Mouse (Mus musculus): Measurements from ENCODE around the gene Tmem232. TPM values are rescaled to one million over a fixed set of nuclear protein-coding genes. Genes with fewer than 3 reads are reported as not detected.
"Not testable (repeated sequence)": the region's sequence is repeated elsewhere in the genome, so short reads cannot be mapped to it uniquely, and the experiment has no call there.

The Tmem232 gene
- polyA plus RNA-seq, 1 experiment from 2014 or later = not detected

- no peak overlapping the region for H3K9ac ChIP-seq (ENCODE audit: low read length)
Measured at GRCm38 (mm10) chr17:65243716-65244115, 296.9 kb downstream of the Tmem232 start.

GRCm38 (mm10) chr17:65225347-65225916, 315.1 kb downstream of the Tmem232 start:
- Histone ChIP-seq H3K4me3 (ENCODE audit: low read depth, low read length) (no peak overlapping the region), H3K9me3 (ENCODE audit: control insufficient read depth, low read length) (no peaks in the 10 kb centered on the region), H3K9ac (ENCODE audit: low read length) (no peak overlapping the region), H3K27me3 (ENCODE audit: control insufficient read depth, insufficient read depth, low read length) (no peaks in the 10 kb centered on the region), H3K4me2 (ENCODE audit: low read depth, low read length, severe bottlenecking) (no peak overlapping the region), H3K4me1 (replicated peaks; ENCODE audit: control insufficient read depth, insufficient read depth, low read length) (no peaks in the 10 kb centered on the region; the same call in 1 of the 2 replicates), H3K36me3 (ENCODE audit: control insufficient read depth, insufficient read depth, low read length) (no peaks in the 10 kb centered on the region), H3K27ac (ENCODE audit: low read depth, low read length) (no peak overlapping the region)
- peak; percentile 42; the same call in 1 of the 2 replicates for ATAC-seq (replicated peaks; ENCODE audit: low FRiP score)
- no peak for DNase-seq (ENCODE audit: low spot score)
- 44% methylated on average over 6 of the region's 6 CpGs for WGBS

More at GRCm38 (mm10) chr17:65243716-65244115, 296.9 kb downstream of the Tmem232 start:
- ATAC-seq (replicated peaks; ENCODE audit: low FRiP score) (no peak), DNase-seq (ENCODE audit: low spot score) (no peak)
- 79% methylated on average over 5 of the region's 5 CpGs for WGBS
- H3K9me3 ChIP-seq (ENCODE audit: control insufficient read depth, low read length) = no peaks in the 10 kb centered on the region
- H3K4me2 ChIP-seq (ENCODE audit: low read depth, low read length, severe bottlenecking) = no peak overlapping the region
- H3K36me3 ChIP-seq (ENCODE audit: control insufficient read depth, insufficient read depth, low read length) = no peaks in the 10 kb centered on the region
- no peaks in the 10 kb centered on the region for H3K27me3 ChIP-seq (ENCODE audit: control insufficient read depth, insufficient read depth, low read length)
- H3K4me3 ChIP-seq (ENCODE audit: low read depth, low read length) = no peak overlapping the region
- H3K27ac ChIP-seq (ENCODE audit: low read depth, low read length) = no peak overlapping the region
- H3K4me1 ChIP-seq (replicated peaks; ENCODE audit: control insufficient read depth, insufficient read depth, low read length) = no peaks in the 10 kb centered on the region

- DNase-seq (ENCODE audit: low spot score); H3K27me3 ChIP-seq (ENCODE audit: control insufficient read depth, insufficient read depth, low read length); H3K9ac ChIP-seq (ENCODE audit: low read length); H3K4me1 ChIP-seq (replicated peaks; ENCODE audit: control insufficient read depth, insufficient read depth, low read length); H3K4me2 ChIP-seq (ENCODE audit: low read depth, low read length, severe bottlenecking); H3K27ac ChIP-seq (ENCODE audit: low read depth, low read length); H3K4me3 ChIP-seq (ENCODE audit: low read depth, low read length); H3K9me3 ChIP-seq (ENCODE audit: control insufficient read depth, low read length); ATAC-seq (replicated peaks; ENCODE audit: low FRiP score); H3K36me3 ChIP-seq (ENCODE audit: control insufficient read depth, insufficient read depth, low read length): not testable (repeated sequence)
- 85% methylated on average over 6 of the region's 6 CpGs for WGBS
Measured at GRCm38 (mm10) chr17:65221687-65222086, 318.9 kb downstream of the Tmem232 start.

Small RNA genes lying within 50 kb of the gene (microRNA-seq; reads per million reads assigned to microRNA genes)
- not detected for gene Gm25731 (ENCODE audit: insufficient number of aligned reads)

Other genes starting within 250 kb of the Tmem232 start
- gene Vapa, start 72.8 kb upstream of the Tmem232 start, polyA plus RNA-seq (2014; fragmentation: Nextera tagmentation; extraction: Ambion mirVana) = 213 and 224 TPM in 2 replicates
- 0.24 and 0.39 TPM in 2 replicates for gene Txndc2, start 101.4 kb upstream of the Tmem232 start, polyA plus RNA-seq (2014; fragmentation: Nextera tagmentation; extraction: Ambion mirVana)
- gene Rab31, start 232.0 kb upstream of the Tmem232 start, polyA plus RNA-seq (2014; fragmentation: Nextera tagmentation; extraction: Ambion mirVana) = 72.9 and 73.4 TPM in 2 replicates
- 63.7 and 64.5 TPM in 2 replicates for gene Ppp4r1, start 241.8 kb upstream of the Tmem232 start, polyA plus RNA-seq (2014; fragmentation: Nextera tagmentation; extraction: Ambion mirVana)